Mouse (Mus musculus) heart, embryonic 11.5 days (tissue): ENCODE measurements around the gene Cd59b. TPM values are rescaled to one million over a fixed set of nuclear protein-coding genes. Genes with fewer than 3 reads are reported as not detected.

Experiments
- ATAC-seq: fragments of 200-750 bp; cut with Nextera tagmentation; replicated peaks from 2 replicates; pipeline ENCODE4 v1.8.0; 2017; ENCODE audit warnings: moderate library complexity; ENCODE audit not compliant: insufficient number of reproducible peaks, low FRiP score, low TSS enrichment
- H3K27ac ChIP-seq: fragments of 300-500 bp; sonication (generic); 2 replicates; pipeline ENCODE4 v1.5.1; 2014; ENCODE audit warnings: mild to moderate bottlenecking, low read depth, low read length
- H3K27me3 ChIP-seq: fragments of 300-500 bp; sonication (generic); 2 replicates; pipeline ENCODE4 v1.6.1; 2014; ENCODE audit warnings: mild to moderate bottlenecking, low read length, mixed read lengths; ENCODE audit not compliant: control insufficient read depth, insufficient read depth
- H3K36me3 ChIP-seq: fragments of 300-500 bp; sonication (generic); 2 replicates; pipeline ENCODE4 v1.6.1; 2014; ENCODE audit warnings: mild to moderate bottlenecking, low read length, moderate library complexity, mixed read lengths; ENCODE audit not compliant: control insufficient read depth, insufficient read depth
- H3K4me1 ChIP-seq: fragments of 300-500 bp; sonication (generic); 2 replicates; pipeline ENCODE4 v1.6.1; 2014; ENCODE audit warnings: low read length; ENCODE audit not compliant: control insufficient read depth, insufficient read depth
- H3K4me2 ChIP-seq: fragments of 300-500 bp; sonication (generic); 2 replicates; pipeline ENCODE4 v1.6.1; 2014; ENCODE audit warnings: mild to moderate bottlenecking, moderate library complexity
- H3K4me3 ChIP-seq: fragments of 300-500 bp; sonication (generic); 2 replicates; pipeline ENCODE4 v1.5.1; 2014; ENCODE audit warnings: low read depth, low read length
- H3K9ac ChIP-seq: fragments of 300-500 bp; sonication (generic); 2 replicates; pipeline ENCODE4 v1.6.1; 2014; ENCODE audit warnings: mild to moderate bottlenecking, low read depth, low read length, moderate library complexity
- H3K9me3 ChIP-seq: fragments of 300-500 bp; sonication (generic); replicated peaks from 2 replicates; pipeline ENCODE4 v1.6.1; 2016; ENCODE audit warnings: low read length; ENCODE audit not compliant: control insufficient read depth
- WGBS: fragments of 180-500 bp; shearing (Covaris S2); extraction: QIAGEN DNeasy Blood & Tissue Kit; methylation state at CpG from one replicate; pipeline ENCODE4 v1.1.7; 2014; ENCODE audit not compliant: insufficient replicate concordance; 5-methylcytosine and 5-hydroxymethylcytosine counted together
- polyA plus RNA-seq: library from polyadenylated mRNA; unstranded; fragments of >200 nt; fragmentation: Nextera tagmentation; extraction: Ambion mirVana; gene quantifications from 2 replicates; pipeline ENCODE4 v1.2.1, GENCODE M21; 2014

Gene Cd59b
- polyA plus RNA-seq, 1 experiment from 2014 or later, result 15.7 TPM

- Histone ChIP-seq H3K36me3 (peaks cover 6% of the 10 kb centered on the region), H3K9me3 (no peaks in the 10 kb centered on the region), H3K27ac (no peak overlapping the region), H3K9ac (no peak overlapping the region), H3K27me3 (no peaks in the 10 kb centered on the region), H3K4me1 (no peaks in the 10 kb centered on the region), H3K4me3 (no peak overlapping the region), H3K4me2 (no peak overlapping the region)
- ATAC-seq, result no peak
- 32% methylated on average over 3 of the region's 3 CpGs for WGBS
Measured at GRCm38 (mm10) chr2:104034832-104035472, 34.7 kb upstream of the Cd59b start.

GRCm38 (mm10) chr2:104035595-104035994, 34.1 kb upstream of the Cd59b start:
- 66% methylated on average over 6 of the region's 6 CpGs for WGBS

GRCm38 (mm10) chr2:104036316-104036715, 33.3 kb upstream of the Cd59b start:
- no peaks in the 10 kb centered on the region for H3K4me1 ChIP-seq
- H3K27ac ChIP-seq, result no peak overlapping the region
- no peaks in the 10 kb centered on the region for H3K27me3 ChIP-seq
- H3K9me3 ChIP-seq, result no peaks in the 10 kb centered on the region
- no peak overlapping the region for H3K4me3 ChIP-seq
- H3K4me2 ChIP-seq, result no peak overlapping the region
- peaks cover 6% of the 10 kb centered on the region for H3K36me3 ChIP-seq
- 72% methylated on average over 3 of the region's 3 CpGs for WGBS
- H3K9ac ChIP-seq, result no peak overlapping the region
- no peak for ATAC-seq

More at GRCm38 (mm10) chr2:104035595-104035994, 34.1 kb upstream of the Cd59b start:
- no peaks in the 10 kb centered on the region for H3K9me3 ChIP-seq
- ATAC-seq, result no peak
- H3K27me3 ChIP-seq, result no peaks in the 10 kb centered on the region
- H3K9ac ChIP-seq, result no peak overlapping the region
- no peak overlapping the region for H3K27ac ChIP-seq
- H3K36me3 ChIP-seq, result peaks cover 6% of the 10 kb centered on the region
- no peak overlapping the region for H3K4me3 ChIP-seq
- no peak overlapping the region for H3K4me2 ChIP-seq
- H3K4me1 ChIP-seq, result no peaks in the 10 kb centered on the region

GRCm38 (mm10) chr2:104038236-104038635, 31.4 kb upstream of the Cd59b start:
- no peak for ATAC-seq
- WGBS, result 78% methylated on average over 2 of the region's 2 CpGs
- H3K36me3 ChIP-seq, result peaks cover 6% of the 10 kb centered on the region

GRCm38 (mm10) chr2:104041632-104042031, 28.0 kb upstream of the Cd59b start:
- Histone ChIP-seq H3K4me3 (no peak overlapping the region), H3K4me1 (no peaks in the 10 kb centered on the region), H3K36me3 (peaks cover 2% of the 10 kb centered on the region), H3K27me3 (no peaks in the 10 kb centered on the region), H3K4me2 (no peak overlapping the region), H3K27ac (no peak overlapping the region), H3K9me3 (no peaks in the 10 kb centered on the region), H3K9ac (no peak overlapping the region)
- no peak for ATAC-seq
- WGBS, result 62% methylated on average over 5 of the region's 5 CpGs

More at GRCm38 (mm10) chr2:104038236-104038635, 31.4 kb upstream of the Cd59b start:
- H3K27me3 ChIP-seq, result no peaks in the 10 kb centered on the region
- H3K9me3 ChIP-seq, result no peaks in the 10 kb centered on the region
- no peaks in the 10 kb centered on the region for H3K4me1 ChIP-seq
- H3K4me3 ChIP-seq, result no peak overlapping the region
- H3K27ac ChIP-seq, result no peak overlapping the region
- H3K9ac ChIP-seq, result no peak overlapping the region
- H3K4me2 ChIP-seq, result no peak overlapping the region

- no peaks in the 10 kb centered on the region for H3K4me1 ChIP-seq
- no peak for ATAC-seq
- no peak overlapping the region for H3K4me2 ChIP-seq
- H3K4me3 ChIP-seq, result no peak overlapping the region
- WGBS, result 94% methylated on average over 15 of the region's 15 CpGs
- no peak overlapping the region for H3K9ac ChIP-seq
- H3K27ac ChIP-seq, result no peak overlapping the region
- H3K27me3 ChIP-seq, result no peaks in the 10 kb centered on the region
- H3K9me3 ChIP-seq, result no peaks in the 10 kb centered on the region
- H3K36me3 ChIP-seq, result no peaks in the 10 kb centered on the region; the same call in none of the 2 replicates
Measured at GRCm38 (mm10) chr2:104042766-104043165, 26.9 kb upstream of the Cd59b start.

- no peaks in the 10 kb centered on the region for H3K27me3 ChIP-seq
- 67% methylated on average over 5 of the region's 5 CpGs for WGBS
- H3K9ac ChIP-seq, result no peak overlapping the region
- peaks cover 3% of the 10 kb centered on the region for H3K36me3 ChIP-seq
- no peaks in the 10 kb centered on the region for H3K9me3 ChIP-seq
- no peaks in the 10 kb centered on the region for H3K4me1 ChIP-seq
- no peak overlapping the region for H3K4me3 ChIP-seq
- no peak for ATAC-seq
- H3K27ac ChIP-seq, result no peak overlapping the region
- H3K4me2 ChIP-seq, result no peak overlapping the region
Measured at GRCm38 (mm10) chr2:104043624-104044478, 25.8 kb upstream of the Cd59b start.

GRCm38 (mm10) chr2:104044479-104045080, 25.1 kb upstream of the Cd59b start:
- Histone ChIP-seq H3K27ac (no peak overlapping the region), H3K36me3 (peaks cover 3% of the 10 kb centered on the region), H3K4me3 (no peak overlapping the region), H3K4me1 (no peaks in the 10 kb centered on the region), H3K27me3 (no peaks in the 10 kb centered on the region), H3K4me2 (no peak overlapping the region), H3K9me3 (no peaks in the 10 kb centered on the region), H3K9ac (no peak overlapping the region)
- 50% methylated on average over 1 of the region's 1 CpGs for WGBS
- no peak for ATAC-seq
